In genomic region chr5:137338256-137338655, GRCm38 (mm10) we compare ENCODE assay signal across 8 mouse cellular contexts. TPM values are rescaled to one million over a fixed set of nuclear protein-coding genes. Genes with fewer than 3 reads are reported as not detected.
DNase-seq lines count a peak whose midpoint lies in the region; ATAC-seq and TF ChIP-seq lines count a peak whose summit lies in the region.

No protein-coding gene starts in this region.

- H3K27me3 ChIP-seq in forebrain, embryonic 12.5 days: peaks cover 5% of the 10 kb centered on the region; the same call in 1 of the 2 replicates
- H3K27me3 ChIP-seq in heart, postnatal 0 days (ENCODE audit: control insufficient read depth, insufficient read depth, low read length): no peaks in the 10 kb centered on the region
- H3K27me3 ChIP-seq in liver, embryonic 15.5 days: peaks cover 4% of the 10 kb centered on the region
- no peaks in the 10 kb centered on the region for H3K27me3 ChIP-seq in neural tube, embryonic 12.5 days (replicated peaks)
- H3K27me3 ChIP-seq in stomach, postnatal 0 days (ENCODE audit: control insufficient read depth, insufficient read depth, low read length): no peaks in the 10 kb centered on the region

- TF ChIP-seq EP300 in heart, postnatal 0 days (IDR thresholded peaks at IDR 0.05; ENCODE audit: low read depth): no peak
- no peak for TF ChIP-seq EP300 in stomach, postnatal 0 days (optimal IDR thresholded peaks at IDR 0.05)

- peak overlapping the region; percentile 71 for H3K27ac ChIP-seq in forebrain, embryonic 12.5 days
- H3K27ac ChIP-seq in heart, postnatal 0 days (ENCODE audit: low read depth): peak overlapping the region; percentile 91
- peak overlapping the region; percentile 66 for H3K27ac ChIP-seq in liver, embryonic 15.5 days (replicated peaks)
- no peak overlapping the region for H3K27ac ChIP-seq in neural tube, embryonic 12.5 days
- H3K27ac ChIP-seq in stomach, postnatal 0 days (replicated peaks): peak overlapping the region; percentile 85

- no peaks in the 10 kb centered on the region for H3K36me3 ChIP-seq in forebrain, embryonic 12.5 days (replicated peaks)
- no peaks in the 10 kb centered on the region for H3K36me3 ChIP-seq in heart, postnatal 0 days (replicated peaks; ENCODE audit: control insufficient read depth, insufficient read depth, low read length)
- no peaks in the 10 kb centered on the region for H3K36me3 ChIP-seq in liver, embryonic 15.5 days (replicated peaks)
- H3K36me3 ChIP-seq in neural tube, embryonic 12.5 days: no peaks in the 10 kb centered on the region
- H3K36me3 ChIP-seq in stomach, postnatal 0 days (ENCODE audit: control insufficient read depth, insufficient read depth, low read length): no peaks in the 10 kb centered on the region

- no peak for TF ChIP-seq CTCF in heart, postnatal 0 days (IDR thresholded peaks at IDR 0.05; ENCODE audit: low read depth)
- TF ChIP-seq CTCF in stomach, postnatal 0 days (IDR thresholded peaks at IDR 0.05; ENCODE audit: low read depth): no peak

- peak; percentile 77 for DNase-seq in c-Kit-positive CD71-positive TER-119-positive erythroid progenitor cells, embryonic 14.5 days (ENCODE audit: low spot score)
- peak; percentile 90 for DNase-seq in heart, postnatal 0 days (ENCODE audit: low spot score)
- DNase-seq in kidney, postnatal 4 days: peak; percentile 94 to 96
- peak; percentile 93 for DNase-seq in stomach, postnatal 0 days (ENCODE audit: low spot score)

- peak overlapping the region; percentile 68 for H3K4me2 ChIP-seq in forebrain, embryonic 12.5 days
- peak overlapping the region; percentile 77 for H3K4me2 ChIP-seq in heart, postnatal 0 days (ENCODE audit: low read depth, low read length)
- peak overlapping the region; percentile 81 for H3K4me2 ChIP-seq in liver, embryonic 15.5 days
- H3K4me2 ChIP-seq in neural tube, embryonic 12.5 days (replicated peaks): peak overlapping the region; percentile 78
- peak overlapping the region; percentile 72 for H3K4me2 ChIP-seq in stomach, postnatal 0 days (replicated peaks; ENCODE audit: low read depth)

- peak overlapping the region; percentile 59 for H3K9ac ChIP-seq in forebrain, embryonic 12.5 days
- peak overlapping the region; percentile 64 for H3K9ac ChIP-seq in heart, postnatal 0 days (replicated peaks; ENCODE audit: low read depth, low read length)
- peak overlapping the region; percentile 57 for H3K9ac ChIP-seq in liver, embryonic 15.5 days
- peak overlapping the region; percentile 56 for H3K9ac ChIP-seq in neural tube, embryonic 12.5 days
- H3K9ac ChIP-seq in stomach, postnatal 0 days (ENCODE audit: low read length): peak overlapping the region; percentile 63

- ATAC-seq in CD4-positive, CD25-positive, alpha-beta regulatory T cell, adult 4 months: peak; percentile 51
- peak; percentile 89 for ATAC-seq in forebrain, embryonic 12.5 days (ENCODE audit: low FRiP score)
- ATAC-seq in heart, postnatal 0 days (ENCODE audit: insufficient read depth, low read depth): peak; percentile 86
- peak; percentile 56 for ATAC-seq in liver, embryonic 15.5 days (ENCODE audit: insufficient read depth)
- ATAC-seq in neural tube, embryonic 12.5 days (ENCODE audit: low FRiP score, low read depth): peak; percentile 71
- peak; percentile 82 for ATAC-seq in stomach, postnatal 0 days (ENCODE audit: low FRiP score, low TSS enrichment)

- no peaks in the 10 kb centered on the region for H3K9me3 ChIP-seq in forebrain, embryonic 12.5 days
- H3K9me3 ChIP-seq in heart, postnatal 0 days (replicated peaks; ENCODE audit: control insufficient read depth, low read length): no peaks in the 10 kb centered on the region
- no peaks in the 10 kb centered on the region for H3K9me3 ChIP-seq in liver, embryonic 15.5 days (replicated peaks)
- no peaks in the 10 kb centered on the region for H3K9me3 ChIP-seq in neural tube, embryonic 12.5 days
- no peaks in the 10 kb centered on the region for H3K9me3 ChIP-seq in stomach, postnatal 0 days (ENCODE audit: control insufficient read depth, low read length)

- peak overlapping the region; percentile 41 for H3K4me3 ChIP-seq in forebrain, embryonic 12.5 days (replicated peaks)
- peak overlapping the region; percentile 49 for H3K4me3 ChIP-seq in heart, postnatal 0 days (ENCODE audit: low read depth, low read length)
- peak overlapping the region; percentile 61 for H3K4me3 ChIP-seq in liver, embryonic 15.5 days (replicated peaks)
- peak overlapping the region; percentile 32 for H3K4me3 ChIP-seq in neural tube, embryonic 12.5 days
- H3K4me3 ChIP-seq in stomach, postnatal 0 days (ENCODE audit: low read depth, low read length): peak overlapping the region; percentile 43

- 1% methylated on average over 19 of the region's 19 CpGs for WGBS in forebrain, embryonic 12.5 days
- WGBS in heart, postnatal 0 days: 1% methylated on average over 19 of the region's 19 CpGs
- WGBS in liver, embryonic 15.5 days (ENCODE audit: insufficient replicate concordance): 0% methylated on average over 19 of the region's 19 CpGs
- under 1% methylated on average over 19 of the region's 19 CpGs for WGBS in neural tube, embryonic 12.5 days
- 2% methylated on average over 19 of the region's 19 CpGs for WGBS in stomach, postnatal 0 days

- peaks cover 20% of the 10 kb centered on the region for H3K4me1 ChIP-seq in forebrain, embryonic 12.5 days
- no peaks in the 10 kb centered on the region; the same call in 1 of the 2 replicates for H3K4me1 ChIP-seq in heart, postnatal 0 days (ENCODE audit: control insufficient read depth, insufficient read depth)
- H3K4me1 ChIP-seq in liver, embryonic 15.5 days (replicated peaks): peaks cover 50% of the 10 kb centered on the region
- H3K4me1 ChIP-seq in neural tube, embryonic 12.5 days: peaks cover 17% of the 10 kb centered on the region
- H3K4me1 ChIP-seq in stomach, postnatal 0 days (replicated peaks; ENCODE audit: control insufficient read depth, insufficient read depth): peaks cover 6% of the 10 kb centered on the region; the same call in 1 of the 2 replicates

RNA-seq across cellular contexts. Expression of gene Slc12a9, which starts 4.9 kb away (rescaled TPM):
- polyA plus RNA-seq in CD4-positive, CD25-positive, alpha-beta regulatory T cell, adult 4 months (2017; shearing (Covaris generic)): 10 to 100 TPM in 1 of 2 experiments, 1 to 10 TPM in 1; 9.2 to 16.7 TPM
- polyA plus RNA-seq in forebrain, embryonic 12.5 days (2016; fragmentation: Nextera tagmentation; extraction: Ambion mirVana): 17.3 and 17.4 TPM in 2 replicates
- total RNA-seq in heart, postnatal 0 days (2014; rRNA removed; ENCODE audit: low replicate concordance): 7.3 and 14.8 TPM in 2 replicates
- 4.0 and 4.5 TPM in 2 replicates for polyA plus RNA-seq in heart, postnatal 0 days (2015; fragmentation: Nextera tagmentation; extraction: Ambion mirVana)
- 3.2 and 3.8 TPM in 2 replicates for polyA plus RNA-seq in liver, embryonic 15.5 days (2015; fragmentation: Nextera tagmentation; extraction: Ambion mirVana)
- polyA plus RNA-seq in neural tube, embryonic 12.5 days (2016; fragmentation: Nextera tagmentation; extraction: Ambion mirVana): 24.4 and 25.1 TPM in 2 replicates
- 6.5 and 7.2 TPM in 2 replicates for polyA plus RNA-seq in stomach, postnatal 0 days (2015; fragmentation: Nextera tagmentation; extraction: Ambion mirVana)

RNA-seq across cellular contexts. Expression of gene Ephb4, which starts 11.7 kb away (rescaled TPM):
- not detected for polyA plus RNA-seq in CD4-positive, CD25-positive, alpha-beta regulatory T cell, adult 4 months (2017; shearing (Covaris generic))
- 26.7 and 27.7 TPM in 2 replicates for polyA plus RNA-seq in forebrain, embryonic 12.5 days (2016; fragmentation: Nextera tagmentation; extraction: Ambion mirVana)
- 99.2 and 113 TPM in 2 replicates for total RNA-seq in heart, postnatal 0 days (2014; rRNA removed; ENCODE audit: low replicate concordance)
- 20.4 and 23.1 TPM in 2 replicates for polyA plus RNA-seq in heart, postnatal 0 days (2015; fragmentation: Nextera tagmentation; extraction: Ambion mirVana)
- 7.6 and 8.6 TPM in 2 replicates for polyA plus RNA-seq in liver, embryonic 15.5 days (2015; fragmentation: Nextera tagmentation; extraction: Ambion mirVana)
- 25.6 and 28.1 TPM in 2 replicates for polyA plus RNA-seq in neural tube, embryonic 12.5 days (2016; fragmentation: Nextera tagmentation; extraction: Ambion mirVana)
- 12.1 and 13.9 TPM in 2 replicates for polyA plus RNA-seq in stomach, postnatal 0 days (2015; fragmentation: Nextera tagmentation; extraction: Ambion mirVana)

RNA-seq across cellular contexts. Expression of gene Trip6, which starts 24.1 kb away (rescaled TPM):
- 1 to 10 TPM; 1.0 to 1.7 TPM for polyA plus RNA-seq in CD4-positive, CD25-positive, alpha-beta regulatory T cell, adult 4 months (2017; shearing (Covaris generic))
- polyA plus RNA-seq in forebrain, embryonic 12.5 days (2016; fragmentation: Nextera tagmentation; extraction: Ambion mirVana): 41.3 and 43.9 TPM in 2 replicates
- 44.8 and 46.8 TPM in 2 replicates for total RNA-seq in heart, postnatal 0 days (2014; rRNA removed; ENCODE audit: low replicate concordance)
- polyA plus RNA-seq in heart, postnatal 0 days (2015; fragmentation: Nextera tagmentation; extraction: Ambion mirVana): 22.9 and 28.6 TPM in 2 replicates
- polyA plus RNA-seq in liver, embryonic 15.5 days (2015; fragmentation: Nextera tagmentation; extraction: Ambion mirVana): 8.2 and 11.2 TPM in 2 replicates
- 31.7 and 36.2 TPM in 2 replicates for polyA plus RNA-seq in neural tube, embryonic 12.5 days (2016; fragmentation: Nextera tagmentation; extraction: Ambion mirVana)
- polyA plus RNA-seq in stomach, postnatal 0 days (2015; fragmentation: Nextera tagmentation; extraction: Ambion mirVana): 46.4 and 47.9 TPM in 2 replicates

RNA-seq across cellular contexts. Expression of gene Srrt, which starts 30.8 kb away (rescaled TPM):
- polyA plus RNA-seq in CD4-positive, CD25-positive, alpha-beta regulatory T cell, adult 4 months (2017; shearing (Covaris generic)): 10 to 100 TPM; 60.2 to 63.7 TPM
- polyA plus RNA-seq in forebrain, embryonic 12.5 days (2016; fragmentation: Nextera tagmentation; extraction: Ambion mirVana): 184 and 198 TPM in 2 replicates
- 77.2 and 139 TPM in 2 replicates for total RNA-seq in heart, postnatal 0 days (2014; rRNA removed; ENCODE audit: low replicate concordance)
- 34.9 and 38.0 TPM in 2 replicates for polyA plus RNA-seq in heart, postnatal 0 days (2015; fragmentation: Nextera tagmentation; extraction: Ambion mirVana)
- polyA plus RNA-seq in liver, embryonic 15.5 days (2015; fragmentation: Nextera tagmentation; extraction: Ambion mirVana): 68.0 and 76.9 TPM in 2 replicates
- polyA plus RNA-seq in neural tube, embryonic 12.5 days (2016; fragmentation: Nextera tagmentation; extraction: Ambion mirVana): 155 and 167 TPM in 2 replicates
- polyA plus RNA-seq in stomach, postnatal 0 days (2015; fragmentation: Nextera tagmentation; extraction: Ambion mirVana): 29.3 and 31.6 TPM in 2 replicates

RNA-seq across cellular contexts. Expression of gene Ufsp1, which starts 43.8 kb away (rescaled TPM):
- polyA plus RNA-seq in CD4-positive, CD25-positive, alpha-beta regulatory T cell, adult 4 months (2017; shearing (Covaris generic)): 1 to 10 TPM in 1 of 2 experiments, under 1 TPM in 1; 0.65 to 1.3 TPM
- 6.0 and 7.2 TPM in 2 replicates for polyA plus RNA-seq in forebrain, embryonic 12.5 days (2016; fragmentation: Nextera tagmentation; extraction: Ambion mirVana)
- total RNA-seq in heart, postnatal 0 days (2014; rRNA removed; ENCODE audit: low replicate concordance): 4.1 and 5.6 TPM in 2 replicates
- polyA plus RNA-seq in heart, postnatal 0 days (2015; fragmentation: Nextera tagmentation; extraction: Ambion mirVana): 11.5 and 11.9 TPM in 2 replicates
- 7.4 and 9.6 TPM in 2 replicates for polyA plus RNA-seq in liver, embryonic 15.5 days (2015; fragmentation: Nextera tagmentation; extraction: Ambion mirVana)
- 11.4 and 11.6 TPM in 2 replicates for polyA plus RNA-seq in neural tube, embryonic 12.5 days (2016; fragmentation: Nextera tagmentation; extraction: Ambion mirVana)
- polyA plus RNA-seq in stomach, postnatal 0 days (2015; fragmentation: Nextera tagmentation; extraction: Ambion mirVana): 11.0 and 11.4 TPM in 2 replicates
